Mouse (Mus musculus): ENCODE measurements at regions not wholly inside any gene's neighbourhood (a gene's known extent, or its start where the extent isn't known, plus 50 kb on each side); places are given as distances from the start of the nearest gene placed in this dataset.

- H3K27me3 ChIP-seq (ENCODE audit: control insufficient read depth) = no peaks in the 10 kb centered on the region
- no peak for TF ChIP-seq TAL1 (IDR thresholded peaks at IDR 0.05; ENCODE audit: low read length)
- no peak for TF ChIP-seq GATA1 (IDR thresholded peaks at IDR 0.05; ENCODE audit: low read length)
- H3K4me1 ChIP-seq (ENCODE audit: control insufficient read depth) = peaks cover 27% of the 10 kb centered on the region
- H3K36me3 ChIP-seq (ENCODE audit: control insufficient read depth) = no peaks in the 10 kb centered on the region
- no peak overlapping the region for H3K4me3 ChIP-seq (replicated peaks)
- no peaks in the 10 kb centered on the region for H3K9me3 ChIP-seq (ENCODE audit: control insufficient read depth, low read length)
Observed at GRCm38 (mm10) chr8:126829376-126830241, 116.0 kb downstream of the Tomm20 start.

GRCm38 (mm10) chr8:126827681-126828383, 117.8 kb downstream of the Tomm20 start:
- H3K27me3 ChIP-seq (ENCODE audit: control insufficient read depth) = no peaks in the 10 kb centered on the region
- no peaks in the 10 kb centered on the region for H3K36me3 ChIP-seq (ENCODE audit: control insufficient read depth)
- TF ChIP-seq GATA1 (IDR thresholded peaks at IDR 0.05; ENCODE audit: low read length) (no peak), TAL1 (IDR thresholded peaks at IDR 0.05; ENCODE audit: low read length) (no peak)
- no peak overlapping the region for H3K4me3 ChIP-seq (replicated peaks)
- no peaks in the 10 kb centered on the region for H3K9me3 ChIP-seq (ENCODE audit: control insufficient read depth, low read length)
- peaks cover 19% of the 10 kb centered on the region for H3K4me1 ChIP-seq (ENCODE audit: control insufficient read depth)

GRCm38 (mm10) chr8:126826328-126827285, 119.0 kb downstream of the Tomm20 start:
- Histone ChIP-seq H3K4me3 (replicated peaks) (no peak overlapping the region), H3K27me3 (ENCODE audit: control insufficient read depth) (no peaks in the 10 kb centered on the region), H3K36me3 (ENCODE audit: control insufficient read depth) (no peaks in the 10 kb centered on the region), H3K9me3 (ENCODE audit: control insufficient read depth, low read length) (no peaks in the 10 kb centered on the region), H3K4me1 (ENCODE audit: control insufficient read depth) (peaks cover 10% of the 10 kb centered on the region)
- TF ChIP-seq GATA1 (IDR thresholded peaks at IDR 0.05; ENCODE audit: low read length) = no peak
- TF ChIP-seq TAL1 (IDR thresholded peaks at IDR 0.05; ENCODE audit: low read length) = no peak

- Histone ChIP-seq H3K36me3 (ENCODE audit: control insufficient read depth) (no peaks in the 10 kb centered on the region), H3K4me1 (ENCODE audit: control insufficient read depth) (peaks cover 10% of the 10 kb centered on the region), H3K9me3 (ENCODE audit: control insufficient read depth, low read length) (no peaks in the 10 kb centered on the region), H3K4me3 (replicated peaks) (no peak overlapping the region), H3K27me3 (ENCODE audit: control insufficient read depth) (no peaks in the 10 kb centered on the region)
- TF ChIP-seq TAL1 (IDR thresholded peaks at IDR 0.05; ENCODE audit: low read length) = no peak
- TF ChIP-seq GATA1 (IDR thresholded peaks at IDR 0.05; ENCODE audit: low read length) = no peak
Observed at GRCm38 (mm10) chr8:126825877-126826276, 119.8 kb downstream of the Tomm20 start.

- Histone ChIP-seq H3K27me3 (ENCODE audit: control insufficient read depth) (no peaks in the 10 kb centered on the region), H3K9me3 (ENCODE audit: control insufficient read depth, low read length) (no peaks in the 10 kb centered on the region), H3K36me3 (ENCODE audit: control insufficient read depth) (no peaks in the 10 kb centered on the region), H3K4me1 (ENCODE audit: control insufficient read depth) (peaks cover 10% of the 10 kb centered on the region), H3K4me3 (replicated peaks) (no peak overlapping the region)
- TF ChIP-seq GATA1 (IDR thresholded peaks at IDR 0.05; ENCODE audit: low read length) (no peak), TAL1 (IDR thresholded peaks at IDR 0.05; ENCODE audit: low read length) (no peak)
Observed at GRCm38 (mm10) chr8:126824575-126825208, 121.0 kb downstream of the Tomm20 start.

- no peak overlapping the region for H3K4me3 ChIP-seq (replicated peaks)
- H3K36me3 ChIP-seq (ENCODE audit: control insufficient read depth) = no peaks in the 10 kb centered on the region
- TF ChIP-seq TAL1 (IDR thresholded peaks at IDR 0.05; ENCODE audit: low read length) (no peak), GATA1 (IDR thresholded peaks at IDR 0.05; ENCODE audit: low read length) (no peak)
- no peaks in the 10 kb centered on the region for H3K9me3 ChIP-seq (ENCODE audit: control insufficient read depth, low read length)
- peaks cover 10% of the 10 kb centered on the region for H3K4me1 ChIP-seq (ENCODE audit: control insufficient read depth)
- H3K27me3 ChIP-seq (ENCODE audit: control insufficient read depth) = no peaks in the 10 kb centered on the region
Observed at GRCm38 (mm10) chr8:126822269-126822668, 123.4 kb downstream of the Tomm20 start.

GRCm38 (mm10) chr8:126821279-126821678, 124.4 kb downstream of the Tomm20 start:
- Histone ChIP-seq H3K4me1 (ENCODE audit: control insufficient read depth) (peaks cover 8% of the 10 kb centered on the region), H3K36me3 (ENCODE audit: control insufficient read depth) (no peaks in the 10 kb centered on the region), H3K4me3 (replicated peaks) (no peak overlapping the region), H3K27me3 (ENCODE audit: control insufficient read depth) (no peaks in the 10 kb centered on the region), H3K9me3 (ENCODE audit: control insufficient read depth, low read length) (no peaks in the 10 kb centered on the region)
- TF ChIP-seq TAL1 (IDR thresholded peaks at IDR 0.05; ENCODE audit: low read length) (no peak), GATA1 (IDR thresholded peaks at IDR 0.05; ENCODE audit: low read length) (no peak)

GRCm38 (mm10) chr8:126820502-126820901, 125.1 kb downstream of the Tomm20 start:
- H3K36me3 ChIP-seq (ENCODE audit: control insufficient read depth) = no peaks in the 10 kb centered on the region
- TF ChIP-seq GATA1 (IDR thresholded peaks at IDR 0.05; ENCODE audit: low read length) (no peak), TAL1 (IDR thresholded peaks at IDR 0.05; ENCODE audit: low read length) (no peak)
- no peak overlapping the region for H3K4me3 ChIP-seq (replicated peaks)
- H3K27me3 ChIP-seq (ENCODE audit: control insufficient read depth) = no peaks in the 10 kb centered on the region
- H3K4me1 ChIP-seq (ENCODE audit: control insufficient read depth) = peaks cover 14% of the 10 kb centered on the region
- H3K9me3 ChIP-seq (ENCODE audit: control insufficient read depth, low read length) = no peaks in the 10 kb centered on the region
